17 mouse cellular contexts compared by ENCODE assay signal in genomic region chr8:79067812-79068630, GRCm38 (mm10).
"Had no signal": no experiment of that assay in that cellular context is flagged by ENCODE, and none has a peak within 500 bp of the region (broad histone marks: within the 10 kb centered on the region; RNA-seq: fewer than 3 reads in every experiment).

No protein-coding gene starts in this region.

- H3K27me3 ChIP-seq: liver, embryonic 13.5 days; midbrain, embryonic 12.5 days; midbrain, embryonic 15.5 days; neural tube, embryonic 12.5 days; neural tube, embryonic 15.5 days had no signal

- H3K9ac ChIP-seq: liver, embryonic 13.5 days; midbrain, embryonic 12.5 days; midbrain, embryonic 15.5 days; neural tube, embryonic 12.5 days; neural tube, embryonic 15.5 days had no signal

- DNase-seq: kidney, adult 2 months; kidney, postnatal 10 days; kidney, postnatal 36 days; layer of hippocampus, postnatal 36 days; liver, embryonic 13.5 days; right cerebral cortex, adult 18-20 months; right cerebral cortex, postnatal 14 days; right cerebral cortex, postnatal 4 days; thymus, adult 18-20 months; thymus, postnatal 36 days had no signal

- H3K4me2 ChIP-seq: liver, embryonic 13.5 days; midbrain, embryonic 12.5 days; midbrain, embryonic 15.5 days; neural tube, embryonic 12.5 days; neural tube, embryonic 15.5 days had no signal

- H3K4me3 ChIP-seq: left cerebral cortex, adult 2 months; liver, embryonic 13.5 days; midbrain, embryonic 12.5 days; midbrain, embryonic 15.5 days; neural tube, embryonic 12.5 days; neural tube, embryonic 15.5 days had no signal

- H3K4me1 ChIP-seq: liver, embryonic 13.5 days; midbrain, embryonic 12.5 days; neural tube, embryonic 12.5 days had no signal

- H3K27ac ChIP-seq: left cerebral cortex, adult 2 months; liver, embryonic 13.5 days; macrophage; midbrain, embryonic 12.5 days; midbrain, embryonic 15.5 days; neural tube, embryonic 12.5 days; neural tube, embryonic 15.5 days had no signal

- ATAC-seq: intestine, postnatal 0 days; midbrain, embryonic 15.5 days had no signal

- H3K36me3 ChIP-seq: liver, embryonic 13.5 days; midbrain, embryonic 15.5 days had no signal

- H3K9me3 ChIP-seq: liver, embryonic 13.5 days; midbrain, embryonic 12.5 days; midbrain, embryonic 15.5 days; neural tube, embryonic 12.5 days; neural tube, embryonic 15.5 days had no signal
